Mouse (Mus musculus) bone marrow macrophage, adult 2 months (primary cell): ENCODE data around the gene Olfr970. TPM values are rescaled to one million over a fixed set of nuclear protein-coding genes. Genes with fewer than 3 reads are reported as not detected.
"Not testable (repeated sequence)": the region's sequence is repeated elsewhere in the genome, so short reads cannot be mapped to it uniquely, and the experiment has no call there.

Source experiments
- H3K27ac ChIP-seq: 2 replicates; pipeline ENCODE4 v1.5.1; 2012; ENCODE audit warnings: low read depth, low read length; ENCODE audit not compliant: insufficient read depth
- H3K4me1 ChIP-seq: 2 replicates; pipeline ENCODE4 v1.6.1; 2012; ENCODE audit warnings: low read length; ENCODE audit not compliant: control insufficient read depth, insufficient read depth
- H3K4me3 ChIP-seq: 2 replicates; pipeline ENCODE4 v1.5.1; 2012; ENCODE audit warnings: mild to moderate bottlenecking, low read length, moderate library complexity; ENCODE audit not compliant: insufficient read depth
- CTCF ChIP-seq: IDR thresholded peaks from 2 replicates; pipeline ENCODE4 v1.5.1; 2012; ENCODE audit warnings: low read depth, mild to moderate bottlenecking, low read length, moderate library complexity
- POLR2A ChIP-seq: IDR thresholded peaks from 2 replicates; pipeline ENCODE4 v1.6.1; 2012; ENCODE audit warnings: mild to moderate bottlenecking, low read depth, low read length, borderline replicate concordance
- polyA plus RNA-seq: library from polyadenylated mRNA; stranded (reverse); fragments of >200 nt; gene quantifications from 2 replicates; pipeline ENCODE4 v1.2.4, GENCODE M21; 2012; ENCODE audit not compliant: missing spikeins, insufficient read depth, insufficient read length

Gene Olfr970
- not detected in 2 replicates for polyA plus RNA-seq

DNA sequence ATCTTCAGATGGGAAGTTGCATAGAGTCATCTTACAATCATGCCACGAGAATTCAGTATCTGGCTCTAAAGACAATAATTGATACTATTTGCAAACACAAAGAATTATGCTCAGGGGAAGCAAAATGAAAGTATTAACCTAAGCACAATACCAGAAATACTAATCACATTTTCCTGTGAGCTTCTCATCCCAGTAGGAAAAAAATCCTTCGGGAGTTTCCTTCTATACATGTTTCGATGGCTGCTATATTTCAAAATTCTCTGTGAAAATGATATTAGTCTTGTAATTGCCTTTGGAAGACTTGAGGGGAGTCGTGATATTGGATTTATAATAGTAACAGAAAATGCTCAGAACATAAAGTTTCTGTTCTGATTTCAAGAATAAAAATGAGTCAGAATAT is at the start of gene Olfr970:
Gene Olfr970 (plus strand): TSS at position 301 of the 400 bp plus-strand sequence.
- no peaks in the 10 kb centered on the region for H3K4me1 ChIP-seq
- H3K4me3 ChIP-seq, result no peak within 1 kb of the TSS
- TF ChIP-seq POLR2A (no peak), CTCF (no peak)
- no peak within 1 kb of the TSS for H3K27ac ChIP-seq

DNA sequence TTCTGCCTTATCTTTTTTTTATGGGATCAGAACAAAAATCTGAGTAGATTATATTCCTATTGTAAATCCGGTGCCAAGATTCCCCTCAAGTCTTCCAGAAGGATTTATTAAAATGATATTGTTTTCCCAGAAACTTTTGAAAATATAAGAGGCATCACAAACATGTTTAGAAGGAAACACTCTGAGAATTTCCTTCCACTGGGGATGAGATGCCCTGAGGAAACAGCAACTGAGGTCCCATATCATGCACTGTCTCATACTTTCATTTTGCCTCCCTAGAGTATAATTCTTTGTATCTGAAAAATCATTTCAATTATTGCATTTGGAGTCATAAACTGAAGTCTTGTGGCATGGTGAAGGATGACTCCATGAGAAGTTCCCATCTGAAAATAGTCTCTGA is 25.5 kb upstream of the Olfr970 start, which contains the start of gene Olfr968:
Gene Olfr968 (minus strand): TSS at position 101 of the 400 bp plus-strand sequence.
- no peaks in the 10 kb centered on the region for H3K4me1 ChIP-seq
- H3K27ac ChIP-seq, result no peak within 1 kb of the TSS
- TF ChIP-seq POLR2A (no peak), CTCF (no peak)
- H3K4me3 ChIP-seq, result no peak within 1 kb of the TSS

DNA sequence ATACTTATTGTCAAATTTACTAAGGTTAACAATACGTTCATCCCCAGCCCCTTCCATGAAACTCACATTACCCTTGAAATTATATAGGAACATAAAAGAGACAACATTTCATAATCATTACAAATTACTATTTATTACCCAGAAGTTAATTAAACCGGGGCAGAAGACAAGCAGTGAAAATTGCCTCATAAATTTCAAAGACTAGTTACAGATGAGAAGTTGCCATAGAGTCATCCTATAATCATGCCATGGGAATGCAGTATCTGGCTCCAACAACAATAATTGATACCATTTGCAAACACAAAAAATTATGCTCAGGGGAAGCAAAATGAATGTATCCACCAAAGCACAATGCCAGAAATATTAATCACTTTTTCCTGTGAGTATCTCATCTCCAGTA is 18.1 kb upstream of the Olfr970 start, which contains the start of gene Olfr969:
Gene Olfr969 (plus strand): TSS at position 388 of the 400 bp plus-strand sequence.
- Histone ChIP-seq H3K27ac (no peak within 1 kb of the TSS), H3K4me3 (no peak within 1 kb of the TSS), H3K4me1 (no peaks in the 10 kb centered on the region)
- TF ChIP-seq CTCF (no peak), POLR2A (no peak)

DNA sequence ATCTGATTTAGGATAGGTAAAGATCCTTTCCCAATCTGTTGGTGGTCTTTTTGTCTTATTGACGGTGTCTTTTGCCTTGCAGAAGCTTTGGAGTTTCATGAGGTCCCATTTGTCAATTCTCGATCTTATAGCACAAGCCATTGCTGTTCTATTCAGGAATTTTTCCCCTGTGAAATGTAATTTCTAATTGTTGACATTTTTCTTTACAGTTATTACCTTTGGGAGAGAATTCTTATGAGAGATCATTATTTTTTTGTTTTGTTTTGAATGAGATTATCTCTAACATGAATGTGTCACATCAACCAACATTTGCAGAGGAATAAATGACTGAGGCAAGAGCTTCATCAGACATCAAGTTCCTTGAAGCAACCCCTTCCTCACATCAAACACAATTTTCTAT is 27.9 kb downstream of the Olfr970 start, which contains the start of gene Olfr971:
Gene Olfr971 (plus strand): TSS at position 301 of the 400 bp plus-strand sequence.
- not testable (repeated sequence) for H3K27ac ChIP-seq

DNA sequence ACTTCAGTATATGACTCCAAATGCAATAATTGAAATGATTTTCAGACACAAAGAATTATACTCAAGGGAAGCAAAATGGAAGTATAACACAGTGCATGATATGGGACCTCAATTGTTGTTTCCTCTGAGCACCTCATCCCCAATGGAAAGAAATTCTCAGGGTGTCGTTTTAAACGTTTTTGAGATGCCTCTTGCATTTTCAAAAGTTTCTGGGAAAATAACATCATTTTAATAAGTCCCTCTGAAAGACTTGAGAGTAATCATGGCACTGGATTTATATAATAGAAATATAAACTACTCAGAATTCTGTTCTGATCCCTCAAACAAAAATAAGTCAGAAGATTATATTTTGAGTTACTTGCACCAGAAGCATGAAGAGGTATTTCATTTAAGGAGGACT is 57.5 kb downstream of the Olfr970 start, which contains the start of gene Olfr972:
Gene Olfr972 (plus strand): TSS at position 301 of the 400 bp plus-strand sequence.
- TF ChIP-seq CTCF (no peak), POLR2A (no peak)
- H3K4me3 ChIP-seq, result no peak within 1 kb of the TSS
- H3K27ac ChIP-seq, result no peak within 1 kb of the TSS
- no peaks in the 10 kb centered on the region for H3K4me1 ChIP-seq

More for the DNA sequence above, 27.9 kb downstream of the Olfr970 start, which contains the start of gene Olfr971:
- not testable (repeated sequence) for H3K4me1 ChIP-seq, H3K4me3 ChIP-seq

Other genes with a start within 250 kb of the Olfr970 start
- gene Olfr959, start 233.3 kb upstream of the Olfr970 start, polyA plus RNA-seq, result not detected in 2 replicates
- not detected in 2 replicates for gene AW551984, start 204.5 kb upstream of the Olfr970 start, polyA plus RNA-seq
- not detected in 2 replicates for gene Olfr148, start 198.2 kb upstream of the Olfr970 start, polyA plus RNA-seq
- not detected in 2 replicates for gene Olfr960, start 187.5 kb upstream of the Olfr970 start, polyA plus RNA-seq
- not detected in 2 replicates for gene Olfr961, start 163.8 kb upstream of the Olfr970 start, polyA plus RNA-seq
- gene Olfr963, start 141.7 kb upstream of the Olfr970 start, polyA plus RNA-seq, result not detected in 2 replicates
- gene Olfr149, start 101.7 kb upstream of the Olfr970 start, polyA plus RNA-seq, result 0.28 TPM in 1 of 2 replicates, not detected in the other
- not detected in 2 replicates for gene Olfr965, start 97.5 kb upstream of the Olfr970 start, polyA plus RNA-seq
- not detected in 2 replicates for gene Olfr150, start 77.9 kb upstream of the Olfr970 start, polyA plus RNA-seq
- not detected in 2 replicates for gene Olfr967, start 62.6 kb upstream of the Olfr970 start, polyA plus RNA-seq
- not detected in 2 replicates for gene Olfr968, start 25.6 kb upstream of the Olfr970 start, polyA plus RNA-seq
- not detected in 2 replicates for gene Olfr969, start 17.9 kb upstream of the Olfr970 start, polyA plus RNA-seq
- not detected in 2 replicates for gene Olfr971, start 28.0 kb downstream of the Olfr970 start, polyA plus RNA-seq
- gene Olfr972, start 57.6 kb downstream of the Olfr970 start, polyA plus RNA-seq, result not detected in 2 replicates
- gene Olfr229, start 98.5 kb downstream of the Olfr970 start, polyA plus RNA-seq, result not detected in 2 replicates
- not detected in 2 replicates for gene Olfr974, start 128.6 kb downstream of the Olfr970 start, polyA plus RNA-seq
- not detected in 2 replicates for gene Olfr975, start 143.2 kb downstream of the Olfr970 start, polyA plus RNA-seq
- not detected in 2 replicates for gene Olfr976, start 152.3 kb downstream of the Olfr970 start, polyA plus RNA-seq
- gene Olfr978, start 183.3 kb downstream of the Olfr970 start, polyA plus RNA-seq, result not detected in 2 replicates
- gene Olfr979, start 194.6 kb downstream of the Olfr970 start, polyA plus RNA-seq, result not detected in 2 replicates
- not detected in 2 replicates for gene Olfr980, start 200.7 kb downstream of the Olfr970 start, polyA plus RNA-seq
- gene Olfr981, start 212.6 kb downstream of the Olfr970 start, polyA plus RNA-seq, result 0.11 TPM in 1 of 2 replicates, not detected in the other